Mouse (Mus musculus) embryonic facial prominence, embryonic 14.5 days (tissue): Measurements from ENCODE around the gene Slc33a1. TPM values are rescaled to one million over a fixed set of nuclear protein-coding genes. Genes with fewer than 3 reads are reported as not detected.

ENCODE experiments used
- ATAC-seq: fragments of 200-750 bp; cut with Nextera tagmentation; 2 replicates; pipeline ENCODE4 v1.8.0; 2017; ENCODE audit warnings: low read depth, moderate number of reproducible peaks, moderate TSS enrichment
- DNase-seq: peaks from one replicate; pipeline ENCODE4 v3.0.0-alpha.2; 2015; ENCODE audit warnings: low spot score
- H3K27ac ChIP-seq: fragments of 300-500 bp; sonication (generic); replicated peaks from 2 replicates; pipeline ENCODE4 v1.5.1; 2014; ENCODE audit warnings: low read depth, mild to moderate bottlenecking, low read length, moderate library complexity
- H3K27me3 ChIP-seq: fragments of 300-500 bp; sonication (generic); replicated peaks from 2 replicates; pipeline ENCODE4 v1.6.1; 2014; ENCODE audit warnings: low read length; ENCODE audit not compliant: control insufficient read depth, insufficient read depth
- H3K36me3 ChIP-seq: fragments of 300-500 bp; sonication (generic); 2 replicates; pipeline ENCODE4 v1.6.1; 2014; ENCODE audit warnings: low read length, mixed read lengths; ENCODE audit not compliant: control insufficient read depth, insufficient read depth
- H3K4me1 ChIP-seq: fragments of 300-500 bp; sonication (generic); 2 replicates; pipeline ENCODE4 v1.6.1; 2014; ENCODE audit warnings: antibody characterized with exemption, low read length; ENCODE audit not compliant: control insufficient read depth, insufficient read depth
- H3K4me2 ChIP-seq: fragments of 300-500 bp; sonication (generic); 2 replicates; pipeline ENCODE4 v1.6.1; 2014; ENCODE audit warnings: low read depth, mild to moderate bottlenecking, low read length, moderate library complexity, mixed read lengths
- H3K4me3 ChIP-seq: fragments of 300-500 bp; sonication (generic); 2 replicates; pipeline ENCODE4 v1.5.1; 2014; ENCODE audit warnings: low read depth, mild to moderate bottlenecking, low read length
- H3K9ac ChIP-seq: fragments of 300-500 bp; sonication (generic); 2 replicates; pipeline ENCODE4 v1.6.1; 2014; ENCODE audit warnings: low read depth, mild to moderate bottlenecking, low read length, moderate library complexity, mixed read lengths
- H3K9me3 ChIP-seq: fragments of 300-500 bp; sonication (generic); 2 replicates; pipeline ENCODE4 v1.6.1; 2016; ENCODE audit warnings: low read length; ENCODE audit not compliant: control insufficient read depth
- WGBS: fragments of 180-500 bp; shearing (Covaris S2); extraction: QIAGEN DNeasy Blood & Tissue Kit; methylation state at CpG from one replicate; pipeline ENCODE4 v1.1.7; 2014; 5-methylcytosine and 5-hydroxymethylcytosine counted together
- polyA plus RNA-seq: library from polyadenylated mRNA; unstranded; fragments of >200 nt; fragmentation: Nextera tagmentation; extraction: Ambion mirVana; gene quantifications from 2 replicates; pipeline ENCODE4 v1.2.1, GENCODE M21; 2014

Slc33a1 gene
- 15.1 and 16.7 TPM in 2 replicates for polyA plus RNA-seq

- DNase-seq (peak; percentile 100), ATAC-seq (peak; percentile 96)
- Histone ChIP-seq H3K27ac (peak within 1 kb of the TSS; percentile 87), H3K9ac (peak within 1 kb of the TSS; percentile 85), H3K27me3 (peaks cover 10% of the 10 kb centered on the region; the same call in 1 of the 2 replicates), H3K4me1 (peaks cover 23% of the 10 kb centered on the region), H3K9me3 (no peaks in the 10 kb centered on the region), H3K36me3 (0 out of 2 replicates have a peak, but pooled peaks cover 3% of the 10 kb centered on the region), H3K4me3 (peak within 1 kb of the TSS; percentile 96), H3K4me2 (peak within 1 kb of the TSS; percentile 74)
- 1% methylated on average over 52 of the region's 69 CpGs for whole genome bisulfite sequencing
These were observed at the start of gene Slc33a1 for GRCm38 (mm10) chr3:63964100-63964921. Slc33a1 (minus strand) TSS chr3:63964768.

DNA sequence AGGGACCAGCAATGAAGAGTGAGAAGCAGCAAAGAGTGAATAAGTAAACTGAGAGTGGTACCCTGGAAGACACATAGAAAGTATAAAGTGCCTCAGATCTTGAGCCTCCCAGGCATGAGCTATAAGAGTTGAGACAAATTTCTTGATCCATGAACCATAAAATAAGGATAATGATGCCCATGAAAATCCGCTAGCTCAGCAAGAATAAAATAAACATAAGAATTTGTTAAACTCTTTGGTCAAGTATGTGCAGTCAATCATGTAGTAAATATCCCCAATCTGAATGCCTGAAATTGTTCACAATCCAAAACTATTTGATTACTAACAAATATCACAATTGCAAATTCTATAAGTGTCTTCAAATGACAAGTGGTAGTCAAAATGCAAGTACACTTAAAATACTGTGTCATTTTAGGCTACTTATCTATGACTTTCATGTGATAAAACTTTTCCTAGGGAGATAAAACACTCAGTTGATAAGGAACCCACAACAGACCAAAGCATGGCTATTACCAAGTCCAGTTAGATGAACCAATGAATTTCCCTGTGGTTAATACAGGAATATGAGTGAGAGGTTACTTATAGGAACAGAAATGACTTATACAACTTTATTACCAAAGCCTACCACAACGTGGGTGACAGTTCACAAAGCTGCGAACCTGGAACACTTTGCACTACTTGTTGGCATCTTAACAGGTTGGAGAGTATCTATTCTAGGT is 24.3 kb upstream of the Slc33a1 start:
- Histone ChIP-seq H3K9me3 (no peaks in the 10 kb centered on the region), H3K4me1 (no peaks in the 10 kb centered on the region), H3K36me3 (peaks cover 83% of the 10 kb centered on the region), H3K4me3 (no peak overlapping the region), H3K27ac (no peak overlapping the region), H3K27me3 (no peaks in the 10 kb centered on the region), H3K4me2 (no peak overlapping the region), H3K9ac (no peak overlapping the region)
- DNase-seq (no peak), ATAC-seq (no peak)
- whole genome bisulfite sequencing: 91% methylated on average over 3 of the region's 3 CpGs

- Histone ChIP-seq H3K4me1 (no peaks in the 10 kb centered on the region), H3K9me3 (no peaks in the 10 kb centered on the region), H3K9ac (no peak overlapping the region), H3K4me3 (no peak overlapping the region), H3K27me3 (no peaks in the 10 kb centered on the region), H3K36me3 (peaks cover 77% of the 10 kb centered on the region), H3K4me2 (no peak overlapping the region), H3K27ac (no peak overlapping the region)
- 83% methylated on average over 1 of the region's 1 CpGs for WGBS
- ATAC-seq: no peak
- no peak for DNase-seq
These were observed 22.1 kb upstream of the Slc33a1 start for GRCm38 (mm10) chr3:63986656-63987055.

DNA sequence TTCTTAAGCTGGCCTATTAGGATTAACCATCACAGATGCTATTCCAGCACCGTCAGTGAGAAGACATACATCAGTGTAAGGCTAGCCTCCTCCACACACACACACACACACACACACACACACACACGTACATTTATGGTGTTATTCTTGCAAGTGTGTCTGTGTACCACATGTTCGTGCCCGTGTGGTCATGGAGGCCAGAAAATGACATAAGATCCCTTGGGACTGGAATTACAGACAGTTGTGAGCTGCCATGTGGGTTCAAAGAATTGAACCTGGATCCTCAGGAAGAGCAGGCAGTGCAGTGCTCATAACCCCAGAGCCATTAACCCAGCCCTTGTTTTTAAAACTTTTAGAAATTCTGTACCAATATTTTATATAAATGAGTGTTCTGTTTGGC is 13.3 kb upstream of the Slc33a1 start:
- WGBS: 51% methylated on average over 4 of the region's 4 CpGs
- 0 out of 2 replicates have a peak overlapping the region, but pooled peaks have one; percentile 62 for H3K4me2 ChIP-seq

GRCm38 (mm10) chr3:63975955-63976908 is 11.7 kb upstream of the Slc33a1 start, which contains the start of gene Gmps:
Gmps (plus strand) TSS chr3:63976106.
- WGBS: under 1% methylated on average over 62 of the region's 67 CpGs
- Histone ChIP-seq H3K4me3 (peak within 1 kb of the TSS; percentile 97), H3K27ac (peak within 1 kb of the TSS; percentile 91), H3K9ac (peak within 1 kb of the TSS; percentile 96), H3K36me3 (peaks cover 9% of the 10 kb centered on the region), H3K4me2 (peak within 1 kb of the TSS; percentile 62), H3K4me1 (peaks cover 8% of the 10 kb centered on the region), H3K27me3 (no peaks in the 10 kb centered on the region), H3K9me3 (no peaks in the 10 kb centered on the region)
- peak; percentile 96 for DNase-seq
- ATAC-seq: peak; percentile 98

More for the DNA sequence above, 13.3 kb upstream of the Slc33a1 start:
- Histone ChIP-seq H3K9ac (no peak overlapping the region), H3K4me3 (no peak overlapping the region), H3K27ac (no peak overlapping the region), H3K9me3 (no peaks in the 10 kb centered on the region), H3K36me3 (peaks cover 20% of the 10 kb centered on the region), H3K27me3 (no peaks in the 10 kb centered on the region), H3K4me1 (peaks cover 8% of the 10 kb centered on the region)
- DNase-seq: no peak
- no peak for ATAC-seq

DNA sequence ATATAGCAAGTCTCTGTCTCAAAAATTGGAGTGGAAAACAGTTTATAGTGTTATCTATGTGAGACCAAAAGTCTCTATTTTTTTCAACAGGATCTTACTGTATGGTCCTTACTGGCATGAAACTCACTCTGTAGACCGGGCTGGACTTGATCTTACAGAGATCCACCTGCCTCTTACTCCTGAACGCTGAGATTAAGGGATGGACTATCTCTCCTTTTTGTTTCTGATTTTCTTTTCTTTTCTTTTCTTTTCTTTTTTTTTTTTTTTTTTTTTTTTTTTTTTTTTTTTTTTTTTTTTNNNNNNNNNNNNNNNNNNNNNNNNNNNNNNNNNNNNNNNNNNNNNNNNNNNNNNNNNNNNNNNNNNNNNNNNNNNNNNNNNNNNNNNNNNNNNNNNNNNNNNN is 1.4 kb upstream of the Slc33a1 start:
- Histone ChIP-seq H3K4me2 (no peak overlapping the region), H3K4me3 (no peak overlapping the region), H3K4me1 (peaks cover 22% of the 10 kb centered on the region), H3K9ac (no peak overlapping the region), H3K27ac (no peak overlapping the region), H3K9me3 (no peaks in the 10 kb centered on the region), H3K27me3 (peaks cover 10% of the 10 kb centered on the region; the same call in 1 of the 2 replicates), H3K36me3 (0 out of 2 replicates have a peak, but pooled peaks cover 3% of the 10 kb centered on the region)
- no peak for DNase-seq
- ATAC-seq: no peak
- 70% methylated on average over 2 of the region's 2 CpGs for WGBS

- H3K9ac ChIP-seq: peak overlapping the region; percentile 85; the same call in 1 of the 2 replicates
- H3K4me1 ChIP-seq: peaks cover 23% of the 10 kb centered on the region
- H3K4me3 ChIP-seq: peak overlapping the region; percentile 96
- ATAC-seq (no peak), DNase-seq (no peak)
- H3K27me3 ChIP-seq: peaks cover 10% of the 10 kb centered on the region; the same call in 1 of the 2 replicates
- H3K4me2 ChIP-seq: peak overlapping the region; percentile 74
- no peaks in the 10 kb centered on the region for H3K9me3 ChIP-seq
- 78% methylated on average over 6 of the region's 6 CpGs for WGBS
- H3K27ac ChIP-seq: peak overlapping the region; percentile 10; the same call in 1 of the 2 replicates
- 0 out of 2 replicates have a peak, but pooled peaks cover 3% of the 10 kb centered on the region for H3K36me3 ChIP-seq
These were observed 318 bp upstream of the Slc33a1 start for GRCm38 (mm10) chr3:63964922-63965249.
